ENCODE assay signal across 9 mouse cellular contexts in the genomic region with DNA sequence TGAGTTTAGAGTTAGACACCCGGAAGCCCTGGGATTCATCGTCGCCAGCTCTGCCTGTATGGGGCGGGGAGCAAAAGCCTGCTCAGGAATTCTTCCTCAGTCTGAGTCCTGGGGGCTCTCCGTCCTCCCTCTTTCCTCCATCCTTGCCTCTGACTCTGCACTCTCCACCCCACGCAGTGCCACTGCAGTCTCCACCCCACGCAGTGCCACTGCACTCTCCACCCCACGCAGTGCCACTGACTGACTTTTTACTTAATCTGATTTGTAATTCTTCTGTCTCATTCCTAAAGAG. TPM values are rescaled to one million over a fixed set of nuclear protein-coding genes. Genes with fewer than 3 reads are reported as not detected.
DNase-seq lines count a peak whose midpoint lies in the region; ATAC-seq and TF ChIP-seq lines count a peak whose summit lies in the region.
"Had no signal": no experiment of that assay in that cellular context is flagged by ENCODE, and none has a peak within 500 bp of the region (broad histone marks: within the 10 kb centered on the region; RNA-seq: fewer than 3 reads in every experiment).

No protein-coding gene starts in this region.

- H3K9me3 ChIP-seq in forebrain, embryonic 12.5 days, result no peaks in the 10 kb centered on the region

- TF ChIP-seq POLR2A in lung, adult 2 months (IDR thresholded peaks at IDR 0.05; ENCODE audit: borderline replicate concordance, extremely low read depth, low read depth, low read length), result no peak
- TF ChIP-seq POLR2A in small intestine, adult 2 months (IDR thresholded peaks at IDR 0.05; ENCODE audit: low read depth, low read length), result no peak

- TF ChIP-seq CTCF in lung, adult 2 months (IDR thresholded peaks at IDR 0.05; ENCODE audit: insufficient read depth, low read length), result no peak
- TF ChIP-seq CTCF in small intestine, adult 2 months (IDR thresholded peaks at IDR 0.05; ENCODE audit: extremely low read depth, insufficient read length, insufficient replicate concordance, low read depth, low read length), result no peak

- 3% methylated on average over 8 of the region's 8 CpGs for WGBS in lung, adult 2 months
- WGBS in forebrain, embryonic 12.5 days, result 1% methylated on average over 8 of the region's 8 CpGs
- WGBS in small intestine, adult 2 months, result 3% methylated on average over 8 of the region's 8 CpGs

- H3K4me3 ChIP-seq in lung, adult 2 months (replicated peaks; ENCODE audit: extremely low read depth, low read depth, low read length), result peak overlapping the region; percentile 20
- peak overlapping the region; percentile 20 for H3K4me3 ChIP-seq in forebrain, embryonic 12.5 days (replicated peaks)
- H3K4me3 ChIP-seq in small intestine, adult 2 months (ENCODE audit: low read depth, low read length), result peak overlapping the region; percentile 22
- H3K4me3 ChIP-seq: megakaryocyte, embryonic 14.5 days had no signal

- no peaks in the 10 kb centered on the region for H3K4me1 ChIP-seq in lung, adult 2 months (ENCODE audit: control insufficient read depth, insufficient read depth, low read length)
- H3K4me1 ChIP-seq in forebrain, embryonic 12.5 days, result peaks cover 12% of the 10 kb centered on the region
- no peaks in the 10 kb centered on the region for H3K4me1 ChIP-seq in small intestine, adult 2 months (ENCODE audit: control insufficient read depth, insufficient read depth, insufficient read length, low read length)
- H3K4me1 ChIP-seq: megakaryocyte, embryonic 14.5 days had no signal

- 0 out of 2 replicates have a peak overlapping the region, but pooled peaks have one; percentile 25 for H3K9ac ChIP-seq in forebrain, embryonic 12.5 days

- H3K4me2 ChIP-seq in forebrain, embryonic 12.5 days, result peak overlapping the region; percentile 48

- no peak for DNase-seq in lung, adult 2 months
- no peak for DNase-seq in lung, postnatal 36 days
- DNase-seq in kidney, postnatal 4 days, result peak; percentile 17 to 43
- DNase-seq in cerebellum, postnatal 10 days, result no peak
- no peak for DNase-seq in Muller cell, postnatal 12 days (ENCODE audit: inconsistent ontology term)
- DNase-seq: thymus, adult 2 months had no signal

- H3K27ac ChIP-seq in forebrain, embryonic 12.5 days, result no peak overlapping the region
- no peak overlapping the region for H3K27ac ChIP-seq in small intestine, adult 2 months (ENCODE audit: insufficient read depth, low read depth, low read length)

- no peak for ATAC-seq in forebrain, embryonic 12.5 days (ENCODE audit: low FRiP score)

- H3K36me3 ChIP-seq in forebrain, embryonic 12.5 days (replicated peaks), result no peaks in the 10 kb centered on the region
- H3K36me3 ChIP-seq in small intestine, adult 2 months (ENCODE audit: control insufficient read depth, insufficient read depth, low read length), result no peaks in the 10 kb centered on the region

- H3K27me3 ChIP-seq in forebrain, embryonic 12.5 days, result peaks cover 4% of the 10 kb centered on the region; the same call in 1 of the 2 replicates
- H3K27me3 ChIP-seq in small intestine, adult 2 months (ENCODE audit: control insufficient read depth, insufficient read depth, low read length), result no peaks in the 10 kb centered on the region

RNA-seq across cellular contexts. Expression of gene 4933402J07Rik, which starts 6.9 kb away (rescaled TPM):
- not detected in 2 replicates for polyA plus RNA-seq in lung, adult 2 months (2012; rRNA removed)
- polyA plus RNA-seq in forebrain, embryonic 12.5 days (2016; fragmentation: Nextera tagmentation; extraction: Ambion mirVana), result not detected in 2 replicates
- polyA plus RNA-seq in small intestine, adult 2 months (2012; rRNA removed), result not detected in 2 replicates
- polyA plus RNA-seq: thymus, adult 2 months had no signal

Comparison
In these comparisons a context has a peak if more than half of its experiments do, and no peak if none do; other contexts are left out.
1. DNase-seq: peak in kidney, postnatal 4 days (2 of 2); none in lung, adult 2 months (single experiment), lung, postnatal 36 days (single experiment), cerebellum, postnatal 10 days (0 of 2) and Muller cell, postnatal 12 days (single experiment).
2. Peak in every context shown above with its lines, with median percentiles within 50 percentile points of each other: H3K4me3 ChIP-seq.